Mouse (Mus musculus) midbrain, embryonic 11.5 days (tissue): ENCODE measurements at regions not wholly inside any gene's neighbourhood (a gene's known extent, or its start where the extent isn't known, plus 50 kb on each side); places are given as distances from the start of the nearest gene placed in this dataset.

Source experiments
- ATAC-seq: fragments of 200-750 bp; cut with Nextera tagmentation; 2 replicates; pipeline ENCODE4 v1.8.0; 2017; ENCODE audit warnings: moderate TSS enrichment, moderate library complexity; ENCODE audit not compliant: low FRiP score
- DNase-seq: peaks from one replicate; pipeline ENCODE4 v3.0.0; 2015; ENCODE audit warnings: low spot score; ENCODE audit errors: missing footprints
- H3K27ac ChIP-seq: fragments of 300-500 bp; sonication (generic); 2 replicates; pipeline ENCODE4 v1.5.1; 2014; ENCODE audit warnings: low read depth, low read length
- H3K27me3 ChIP-seq: fragments of 300-500 bp; sonication (generic); 2 replicates; pipeline ENCODE4 v1.6.1; 2014; ENCODE audit warnings: mild to moderate bottlenecking, low read length, moderate library complexity, mixed read lengths; ENCODE audit not compliant: control insufficient read depth, insufficient read depth
- H3K36me3 ChIP-seq: fragments of 300-500 bp; sonication (generic); 2 replicates; pipeline ENCODE4 v1.6.1; 2014; ENCODE audit warnings: mild to moderate bottlenecking, low read length, moderate library complexity, mixed read lengths; ENCODE audit not compliant: control insufficient read depth, insufficient read depth
- H3K4me1 ChIP-seq: fragments of 300-500 bp; sonication (generic); 2 replicates; pipeline ENCODE4 v1.6.1; 2014; ENCODE audit warnings: low read length; ENCODE audit not compliant: control insufficient read depth, insufficient read depth
- H3K4me2 ChIP-seq: fragments of 300-500 bp; sonication (generic); 2 replicates; pipeline ENCODE4 v1.6.1; 2014; ENCODE audit warnings: mild to moderate bottlenecking, moderate library complexity
- H3K4me3 ChIP-seq: fragments of 300-500 bp; sonication (generic); 2 replicates; pipeline ENCODE4 v1.5.1; 2014; ENCODE audit warnings: low read depth, low read length
- H3K9ac ChIP-seq: fragments of 300-500 bp; sonication (generic); 2 replicates; pipeline ENCODE4 v1.6.1; 2014; ENCODE audit warnings: low read length
- H3K9me3 ChIP-seq: fragments of 300-500 bp; sonication (generic); 2 replicates; pipeline ENCODE4 v1.6.1; 2016; ENCODE audit warnings: low read length; ENCODE audit not compliant: control insufficient read depth
- WGBS: fragments of 180-500 bp; shearing (Covaris S2); extraction: QIAGEN DNeasy Blood & Tissue Kit; methylation state at CpG from one replicate; pipeline ENCODE4 v1.1.7; 2014; 5-methylcytosine and 5-hydroxymethylcytosine counted together

DNA sequence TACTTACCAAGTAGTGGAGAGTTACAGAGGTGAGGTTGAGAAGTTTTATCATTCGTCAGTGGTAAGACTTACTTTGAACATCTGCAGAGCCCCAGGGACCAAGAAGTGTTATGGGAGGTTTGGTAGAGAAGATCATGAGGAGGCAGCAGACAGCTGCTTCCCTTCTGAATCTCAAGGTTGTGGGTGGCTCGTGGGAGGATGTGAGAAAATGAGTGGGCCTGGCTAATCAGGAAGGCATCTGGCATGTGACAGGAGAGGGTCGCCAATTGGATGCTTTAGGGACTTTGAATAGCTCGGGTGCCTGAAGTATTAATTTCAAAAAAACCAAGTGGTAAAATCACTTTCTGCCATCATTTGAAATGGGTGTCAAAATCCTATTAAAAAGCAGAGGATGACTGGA is 258.9 kb downstream of the Sqor start:
- H3K27ac ChIP-seq: no peak overlapping the region
- no peaks in the 10 kb centered on the region for H3K27me3 ChIP-seq
- H3K4me3 ChIP-seq: no peak overlapping the region
- no peak overlapping the region for H3K4me2 ChIP-seq
- no peaks in the 10 kb centered on the region for H3K4me1 ChIP-seq
- no peak for DNase-seq
- WGBS: 74% methylated on average over 4 of the region's 4 CpGs
- no peak for ATAC-seq
- H3K9ac ChIP-seq: no peak overlapping the region
- H3K9me3 ChIP-seq: no peaks in the 10 kb centered on the region
- H3K36me3 ChIP-seq: no peaks in the 10 kb centered on the region

DNA sequence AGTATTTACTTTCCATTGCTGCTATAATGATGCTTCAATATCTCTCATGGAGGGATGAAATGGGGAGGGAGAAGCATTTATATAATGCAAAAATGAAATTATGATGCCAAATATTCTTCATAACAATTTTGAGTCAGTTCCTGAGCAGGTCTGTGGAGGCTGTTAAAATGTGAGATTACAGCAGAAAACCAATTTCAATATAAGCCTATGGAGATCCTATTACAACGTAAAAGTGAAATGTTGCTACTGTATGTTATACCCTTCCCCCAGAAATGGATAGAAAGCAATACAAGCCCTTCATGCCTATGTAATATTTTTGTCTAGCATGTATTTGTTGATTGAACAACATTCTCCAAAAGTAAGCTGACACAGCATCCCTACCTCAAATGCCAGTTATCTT is 259.3 kb downstream of the Sqor start:
- H3K4me2 ChIP-seq: no peak overlapping the region
- WGBS: 86% methylated on average over 1 of the region's 1 CpGs
- ATAC-seq: no peak
- no peaks in the 10 kb centered on the region for H3K9me3 ChIP-seq
- H3K4me1 ChIP-seq: no peaks in the 10 kb centered on the region
- DNase-seq: no peak
- no peak overlapping the region for H3K27ac ChIP-seq
- no peak overlapping the region for H3K4me3 ChIP-seq
- no peaks in the 10 kb centered on the region for H3K27me3 ChIP-seq
- no peak overlapping the region for H3K9ac ChIP-seq
- H3K36me3 ChIP-seq: no peaks in the 10 kb centered on the region

DNA sequence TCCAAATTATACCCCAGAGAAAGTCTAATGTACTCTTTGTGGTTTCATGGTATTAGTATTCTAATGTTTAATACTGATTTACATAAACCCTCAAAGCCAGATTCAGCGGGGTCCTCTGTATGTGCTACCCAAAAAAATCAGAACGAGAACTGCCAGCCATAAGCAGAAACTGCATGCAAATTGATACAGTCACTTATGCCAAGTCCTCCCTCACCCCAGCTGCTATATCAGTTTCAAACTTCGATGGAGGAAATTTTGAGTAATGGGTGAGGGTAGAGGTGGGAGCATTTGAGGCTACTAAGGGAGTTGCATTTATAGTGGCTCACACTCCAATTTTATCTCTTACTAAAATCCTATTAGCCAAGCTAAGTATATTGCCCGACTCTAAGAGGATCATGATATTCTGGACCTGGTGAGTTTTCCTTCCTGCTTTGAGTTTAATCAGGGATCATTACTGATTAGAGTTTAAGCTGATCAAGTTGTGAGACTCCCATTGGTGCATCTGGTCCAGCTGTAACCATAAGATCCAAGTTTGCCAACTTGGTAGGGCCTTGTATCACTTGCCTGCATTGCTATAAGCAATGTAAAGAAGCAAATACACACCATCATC is 260.0 kb downstream of the Sqor start:
- Histone ChIP-seq H3K27ac (no peak overlapping the region), H3K9ac (no peak overlapping the region), H3K4me3 (no peak overlapping the region), H3K4me2 (no peak overlapping the region), H3K36me3 (no peaks in the 10 kb centered on the region), H3K27me3 (no peaks in the 10 kb centered on the region), H3K4me1 (no peaks in the 10 kb centered on the region), H3K9me3 (no peaks in the 10 kb centered on the region)
- 83% methylated on average over 4 of the region's 4 CpGs for WGBS
- DNase-seq (no peak), ATAC-seq (no peak)

DNA sequence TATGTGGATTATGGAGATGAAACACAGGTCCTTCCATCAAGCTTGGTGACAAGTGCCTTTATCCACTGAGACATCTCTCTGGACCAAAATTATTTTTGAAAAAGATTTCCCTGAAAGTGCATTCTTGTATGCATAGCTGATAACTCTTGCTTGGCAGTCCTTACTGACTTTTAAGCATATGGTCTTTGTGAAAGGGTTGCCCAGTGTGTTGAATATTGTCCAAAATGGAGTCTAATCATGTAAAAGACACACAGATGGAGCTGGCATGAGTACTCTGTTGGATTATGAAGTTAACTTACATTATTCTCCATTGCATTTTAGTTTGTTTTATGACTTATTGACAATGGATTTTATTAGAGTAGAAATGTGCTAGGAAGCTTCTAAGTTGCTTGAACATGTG is 282.3 kb downstream of the Sqor start:
- no peak overlapping the region for H3K4me2 ChIP-seq
- H3K4me3 ChIP-seq: no peak overlapping the region
- DNase-seq (no peak), ATAC-seq (no peak)
- no peak overlapping the region for H3K27ac ChIP-seq
- H3K4me1 ChIP-seq: no peaks in the 10 kb centered on the region
- H3K9ac ChIP-seq: no peak overlapping the region
- H3K27me3 ChIP-seq: no peaks in the 10 kb centered on the region
- H3K36me3 ChIP-seq: no peaks in the 10 kb centered on the region
- H3K9me3 ChIP-seq: no peaks in the 10 kb centered on the region

DNA sequence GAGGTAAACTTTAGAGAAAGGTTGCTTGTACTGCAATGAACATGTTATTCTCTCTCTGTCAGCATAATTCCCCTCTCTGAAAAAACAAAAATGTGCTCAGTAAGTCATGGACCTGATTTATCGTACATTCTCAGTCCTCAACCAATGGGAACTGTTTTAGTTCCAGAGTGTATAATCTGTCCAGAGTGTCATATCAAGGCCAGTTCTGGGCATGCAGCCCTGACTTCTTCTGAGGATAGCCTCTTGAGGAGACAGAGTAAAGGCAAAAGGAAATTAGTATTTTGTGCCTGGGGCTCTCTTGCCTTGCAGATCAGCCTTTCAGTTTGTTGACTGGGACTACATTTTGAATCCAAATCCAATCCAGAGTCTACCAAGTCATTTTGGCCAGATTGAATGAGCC is 299.6 kb downstream of the Sqor start:
- Histone ChIP-seq H3K9ac (no peak overlapping the region), H3K4me2 (no peak overlapping the region), H3K27ac (no peak overlapping the region), H3K9me3 (no peaks in the 10 kb centered on the region), H3K4me1 (no peaks in the 10 kb centered on the region), H3K4me3 (no peak overlapping the region), H3K36me3 (no peaks in the 10 kb centered on the region), H3K27me3 (no peaks in the 10 kb centered on the region)
- ATAC-seq: no peak
- DNase-seq: no peak
- WGBS: 97% methylated on average over 1 of the region's 1 CpGs

DNA sequence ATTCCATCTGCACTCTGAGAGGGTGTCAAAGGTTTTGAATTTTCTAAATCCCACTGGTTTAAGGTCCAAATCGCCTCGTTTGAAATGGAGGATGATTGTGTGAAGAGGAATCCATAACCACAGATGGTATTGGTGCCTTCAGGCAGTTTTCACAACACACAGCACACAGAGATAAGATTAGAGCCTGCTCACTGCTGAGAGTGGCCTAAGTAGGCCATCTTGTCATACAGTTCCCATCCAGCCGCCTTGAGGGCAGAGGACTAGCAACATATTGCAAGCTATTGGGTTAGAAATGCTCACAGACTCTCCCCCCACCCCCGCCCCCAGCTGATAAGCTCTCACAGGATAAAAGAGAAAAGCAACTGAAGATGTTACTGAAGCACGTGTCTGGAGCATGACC is 303.8 kb downstream of the Sqor start:
- H3K4me3 ChIP-seq: no peak overlapping the region
- ATAC-seq (peak; percentile 74), DNase-seq (no peak)
- H3K36me3 ChIP-seq: no peaks in the 10 kb centered on the region
- H3K27me3 ChIP-seq: no peaks in the 10 kb centered on the region
- WGBS: 41% methylated on average over 5 of the region's 5 CpGs
- no peak overlapping the region for H3K27ac ChIP-seq
- H3K9ac ChIP-seq: no peak overlapping the region
- H3K4me1 ChIP-seq: no peaks in the 10 kb centered on the region
- H3K9me3 ChIP-seq: no peaks in the 10 kb centered on the region
- no peak overlapping the region for H3K4me2 ChIP-seq

DNA sequence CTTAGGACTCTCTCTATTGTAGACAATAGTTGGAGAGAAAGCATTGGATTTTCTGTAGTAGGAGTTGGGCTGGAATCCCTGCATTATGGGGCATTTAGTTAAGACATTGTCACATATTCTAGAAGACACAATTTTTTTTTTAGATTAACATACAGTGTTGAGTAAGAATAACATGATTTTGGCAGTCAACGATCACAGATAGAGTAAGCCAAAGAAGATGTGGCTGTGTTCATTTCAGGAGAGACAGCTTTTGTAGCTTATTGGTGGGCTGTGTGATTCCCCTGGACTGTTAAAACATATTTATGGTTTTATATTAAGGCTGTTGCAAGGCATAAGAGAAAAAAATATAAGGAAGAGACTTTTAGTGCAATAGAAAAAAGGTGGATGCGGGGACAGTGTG is 307.6 kb downstream of the Sqor start:
- Histone ChIP-seq H3K4me2 (no peak overlapping the region), H3K4me3 (no peak overlapping the region), H3K9ac (no peak overlapping the region), H3K36me3 (no peaks in the 10 kb centered on the region), H3K4me1 (no peaks in the 10 kb centered on the region), H3K27ac (no peak overlapping the region), H3K27me3 (no peaks in the 10 kb centered on the region), H3K9me3 (no peaks in the 10 kb centered on the region)
- ATAC-seq (no peak), DNase-seq (peak; percentile 74)
- WGBS: 94% methylated on average over 2 of the region's 2 CpGs

DNA sequence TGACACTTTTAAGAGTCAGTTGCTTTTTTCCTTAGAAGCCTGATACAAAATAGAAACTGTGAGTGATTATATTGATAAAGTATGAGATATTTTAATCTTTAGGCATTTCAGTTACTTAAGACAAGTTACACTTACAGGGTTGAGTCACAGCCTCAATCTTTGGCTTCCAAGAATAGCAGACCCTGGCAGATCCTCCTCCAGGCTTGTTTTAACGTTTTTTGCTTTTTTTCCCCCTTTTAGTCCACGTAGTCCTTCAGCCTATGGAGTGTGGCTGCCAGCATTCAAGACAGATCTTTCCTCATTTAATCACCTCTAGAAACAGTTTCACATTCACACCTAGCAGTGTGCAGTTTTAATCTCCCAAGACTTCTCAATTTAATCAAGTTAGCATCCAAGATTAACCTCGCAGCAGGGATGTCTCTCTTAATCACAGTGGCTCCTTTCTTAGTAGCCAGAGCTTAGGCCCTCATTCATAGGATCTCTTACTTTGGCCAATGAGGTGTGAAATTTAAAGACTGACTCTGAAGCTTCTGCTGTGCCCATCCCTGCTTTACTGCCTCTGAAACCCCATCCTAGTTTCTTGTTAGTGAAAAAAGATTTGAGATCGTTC is 308.5 kb downstream of the Sqor start:
- DNase-seq (peak; percentile 81), ATAC-seq (no peak)
- Histone ChIP-seq H3K9ac (no peak overlapping the region), H3K27ac (no peak overlapping the region), H3K4me1 (no peaks in the 10 kb centered on the region), H3K27me3 (no peaks in the 10 kb centered on the region), H3K4me2 (no peak overlapping the region), H3K9me3 (no peaks in the 10 kb centered on the region), H3K4me3 (no peak overlapping the region), H3K36me3 (no peaks in the 10 kb centered on the region)
- WGBS: 10% methylated on average over 4 of the region's 4 CpGs

DNA sequence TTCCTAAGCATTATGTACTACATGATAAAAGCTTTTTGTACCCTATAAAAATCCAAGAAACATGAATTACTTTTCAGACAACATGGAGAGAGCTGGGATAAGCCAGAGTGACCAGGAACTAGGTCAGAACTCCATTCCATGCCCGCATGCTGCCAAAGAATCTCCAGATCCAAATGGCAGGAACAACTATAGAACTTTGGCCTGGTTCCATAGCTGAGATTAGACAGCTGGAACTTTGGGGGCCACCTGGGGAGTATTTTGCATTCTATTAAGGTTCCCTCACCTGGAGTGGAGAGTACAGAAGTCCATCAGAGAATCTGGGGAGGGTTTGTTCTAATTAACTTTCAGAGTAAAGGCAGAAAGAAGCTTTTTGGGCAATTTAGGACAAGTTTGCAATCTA is 327.7 kb downstream of the Sqor start:
- Histone ChIP-seq H3K4me3 (no peak overlapping the region), H3K27me3 (no peaks in the 10 kb centered on the region), H3K9ac (no peak overlapping the region), H3K4me1 (no peaks in the 10 kb centered on the region), H3K4me2 (no peak overlapping the region), H3K27ac (no peak overlapping the region), H3K36me3 (no peaks in the 10 kb centered on the region), H3K9me3 (no peaks in the 10 kb centered on the region)
- DNase-seq (no peak), ATAC-seq (no peak)
- WGBS: 94% methylated on average over 1 of the region's 1 CpGs
